Mouse (Mus musculus) monocyte, adult 5-6 weeks (primary cell): ENCODE results near the gene Kif4. TPM values are rescaled to one million over a fixed set of nuclear protein-coding genes. Genes with fewer than 3 reads are reported as not detected.

Experiments
- ATAC-seq: fragments of 153-309, 156-312 bp; replicated peaks from 2 replicates; pipeline ENCODE4 v1.8.0; 2017; ENCODE audit warnings: mild to moderate bottlenecking; ENCODE audit not compliant: low TSS enrichment, insufficient number of reproducible peaks, severe bottlenecking, poor library complexity, low FRiP score
- total RNA-seq: library from RNA; stranded (forward); fragments of 200-1000, 200-491, 200-594 nt; gene quantifications from 3 replicates; pipeline ENCODE4 v1.2.3, GENCODE M21; 2017

Gene Kif4
- total RNA-seq, 1 experiment from 2014 or later: 0.57 TPM

GRCm38 (mm10) chrX:100716173-100716572, 90.6 kb downstream of the Kif4 start:
- no peak for ATAC-seq

GRCm38 (mm10) chrX:100728947-100729346, 103.4 kb downstream of the Kif4 start:
- no peak for ATAC-seq

GRCm38 (mm10) chrX:100729665-100730188, 104.2 kb downstream of the Kif4 start, which contains the start of gene Gdpd2:
TSS of gene Gdpd2 (plus strand) at chrX:100729873.
- no peak for ATAC-seq

GRCm38 (mm10) chrX:100730266-100730665, 104.7 kb downstream of the Kif4 start:
- ATAC-seq: no peak

- no peak for ATAC-seq
These were observed 108.8 kb downstream of the Kif4 start for GRCm38 (mm10) chrX:100734359-100734758.

GRCm38 (mm10) chrX:100738918-100739317, 113.4 kb downstream of the Kif4 start:
- 0 out of 2 replicates have a peak, but pooled peaks have one; percentile 50 for ATAC-seq

- ATAC-seq: no peak
These were observed 113.9 kb downstream of the Kif4 start for GRCm38 (mm10) chrX:100739443-100739842.

GRCm38 (mm10) chrX:100740785-100741184, 115.2 kb downstream of the Kif4 start:
- no peak for ATAC-seq

- ATAC-seq: no peak
These were observed 116.4 kb downstream of the Kif4 start for GRCm38 (mm10) chrX:100741940-100742339.

GRCm38 (mm10) chrX:100765855-100766254, 140.3 kb downstream of the Kif4 start:
- ATAC-seq: no peak

- 0 out of 2 replicates have a peak, but pooled peaks have one; percentile 17 for ATAC-seq
These were observed 141.8 kb downstream of the Kif4 start, which contains the start of gene Dlg3 for GRCm38 (mm10) chrX:100767181-100767884. TSS of gene Dlg3 (plus strand) at chrX:100767722.

GRCm38 (mm10) chrX:100767885-100768626, 142.5 kb downstream of the Kif4 start:
- ATAC-seq: no peak

- no peak for ATAC-seq
These were observed 143.7 kb downstream of the Kif4 start for GRCm38 (mm10) chrX:100769281-100769680.

- peak; percentile 47; the same call in 1 of the 2 replicates for ATAC-seq
These were observed 148.8 kb downstream of the Kif4 start for GRCm38 (mm10) chrX:100774341-100774811.

GRCm38 (mm10) chrX:100775405-100775804, 149.9 kb downstream of the Kif4 start:
- ATAC-seq: no peak

GRCm38 (mm10) chrX:100776494-100776893, 151.0 kb downstream of the Kif4 start:
- no peak for ATAC-seq
